Mouse (Mus musculus) spleen, adult 12 weeks (tissue): ENCODE data around the gene Hoxc9.

ENCODE experiments used
- DNase-seq: peaks from one replicate; pipeline ENCODE4 v3.0.0; 2022; ENCODE audit warnings: low spot score

Hoxc9 gene

GRCm38 (mm10) chr15:102977423-102977974, 1.3 kb downstream of the Hoxc9 start:
- no peak for DNase-seq

- no peak for DNase-seq
Measured at GRCm38 (mm10) chr15:102978615-102979515, 2.6 kb downstream of the Hoxc9 start.

- no peak for DNase-seq
Measured at GRCm38 (mm10) chr15:102979936-102980335, 3.7 kb downstream of the Hoxc9 start.

GRCm38 (mm10) chr15:102980352-102980751, 4.1 kb downstream of the Hoxc9 start:
- no peak for DNase-seq

GRCm38 (mm10) chr15:102980912-102981311, 4.7 kb downstream of the Hoxc9 start:
- DNase-seq, result no peak

- DNase-seq, result no peak
Measured at GRCm38 (mm10) chr15:102981379-102982288, 5.4 kb downstream of the Hoxc9 start.

GRCm38 (mm10) chr15:102983716-102984115, 7.5 kb downstream of the Hoxc9 start:
- DNase-seq, result no peak

- no peak for DNase-seq
Measured at GRCm38 (mm10) chr15:102984521-102984920, 8.3 kb downstream of the Hoxc9 start.

GRCm38 (mm10) chr15:102984925-102985324, 8.7 kb downstream of the Hoxc9 start:
- DNase-seq, result no peak

GRCm38 (mm10) chr15:102987124-102987833, 11.0 kb downstream of the Hoxc9 start:
- DNase-seq, result peak; percentile 57

GRCm38 (mm10) chr15:102988078-102988477, 11.8 kb downstream of the Hoxc9 start:
- DNase-seq, result no peak

GRCm38 (mm10) chr15:102990461-102991397, 14.5 kb downstream of the Hoxc9 start, which contains the start of gene Hoxc8:
Gene Hoxc8, plus strand, starts transcription at chr15:102990607.
- no peak for DNase-seq

- no peak for DNase-seq
Measured at GRCm38 (mm10) chr15:102991782-102992181, 15.5 kb downstream of the Hoxc9 start.

GRCm38 (mm10) chr15:102992206-102992605, 16.0 kb downstream of the Hoxc9 start:
- DNase-seq, result no peak

GRCm38 (mm10) chr15:102992863-102993262, 16.6 kb downstream of the Hoxc9 start:
- no peak for DNase-seq

- DNase-seq, result no peak
Measured at GRCm38 (mm10) chr15:102996548-102996947, 20.3 kb downstream of the Hoxc9 start.

- DNase-seq, result no peak
Measured at GRCm38 (mm10) chr15:102997431-102997830, 21.2 kb downstream of the Hoxc9 start.

- no peak for DNase-seq
Measured at GRCm38 (mm10) chr15:102997939-102998355, 21.7 kb downstream of the Hoxc9 start, which contains the start of gene Hoxc6. Gene Hoxc6, plus strand, starts transcription at chr15:102998257.

GRCm38 (mm10) chr15:102998608-102999182, 22.5 kb downstream of the Hoxc9 start:
- no peak for DNase-seq
